Mouse (Mus musculus) heart, postnatal 0 days (tissue): Measurements from ENCODE around the gene Ice1. TPM values are rescaled to one million over a fixed set of nuclear protein-coding genes. Genes with fewer than 3 reads are reported as not detected.

Experiments used
- ATAC-seq: fragments of 200-750 bp; cut with Nextera tagmentation; 2 replicates; pipeline ENCODE4 v1.8.0; 2017; ENCODE audit warnings: low read depth, moderate number of reproducible peaks, moderate library complexity; ENCODE audit not compliant: insufficient read depth
- DNase-seq: peaks from one replicate; pipeline ENCODE4 v3.0.0-alpha.2; 2016; ENCODE audit warnings: low spot score
- H3K27ac ChIP-seq: fragments of 300-500 bp; sonication (generic); 2 replicates; pipeline ENCODE4 v1.5.1; 2014; ENCODE audit warnings: low read depth, mild to moderate bottlenecking
- H3K27me3 ChIP-seq: fragments of 300-500 bp; sonication (generic); 2 replicates; pipeline ENCODE4 v1.6.1; 2014; ENCODE audit warnings: low read length, mixed read lengths; ENCODE audit not compliant: control insufficient read depth, insufficient read depth
- H3K36me3 ChIP-seq: fragments of 300-500 bp; sonication (generic); replicated peaks from 2 replicates; pipeline ENCODE4 v1.6.1; 2014; ENCODE audit warnings: low read length, mixed read lengths; ENCODE audit not compliant: control insufficient read depth, insufficient read depth
- H3K4me1 ChIP-seq: fragments of 300-500 bp; sonication (generic); 2 replicates; pipeline ENCODE4 v1.6.1; 2014; ENCODE audit warnings: antibody characterized with exemption; ENCODE audit not compliant: control insufficient read depth, insufficient read depth
- H3K4me2 ChIP-seq: fragments of 300-500 bp; sonication (generic); 2 replicates; pipeline ENCODE4 v1.6.1; 2014; ENCODE audit warnings: low read depth, mild to moderate bottlenecking, low read length, moderate library complexity
- H3K4me3 ChIP-seq: fragments of 300-500 bp; sonication (generic); 2 replicates; pipeline ENCODE4 v1.5.1; 2014; ENCODE audit warnings: low read depth, low read length
- H3K9ac ChIP-seq: fragments of 300-500 bp; sonication (generic); replicated peaks from 2 replicates; pipeline ENCODE4 v1.6.1; 2014; ENCODE audit warnings: low read depth, low read length, mixed read lengths
- H3K9me3 ChIP-seq: fragments of 300-500 bp; sonication (generic); replicated peaks from 2 replicates; pipeline ENCODE4 v1.6.1; 2016; ENCODE audit warnings: low read length; ENCODE audit not compliant: control insufficient read depth
- CTCF ChIP-seq: IDR thresholded peaks from 2 replicates; pipeline ENCODE4 v1.5.1; 2016; ENCODE audit warnings: antibody characterized with exemption, control low read depth, low read depth
- EP300 ChIP-seq: IDR thresholded peaks from 2 replicates; pipeline ENCODE4 v1.6.1; 2016; ENCODE audit warnings: antibody characterized with exemption, low read depth
- WGBS: fragments of 180-500 bp; shearing (Covaris S2); extraction: QIAGEN DNeasy Blood & Tissue Kit; methylation state at CpG from one replicate; pipeline ENCODE4 v1.1.7; 2014; 5-methylcytosine and 5-hydroxymethylcytosine counted together
- polyA plus RNA-seq: library from polyadenylated mRNA; unstranded; fragments of >200 nt; fragmentation: Nextera tagmentation; extraction: Ambion mirVana; gene quantifications from 2 replicates; pipeline ENCODE4 v1.2.1, GENCODE M21; 2015
- total RNA-seq: library from RNA; depleted of rRNA; stranded (reverse); fragments of >200 nt; gene quantifications from 2 replicates; pipeline ENCODE4 v1.2.3, GENCODE M21; 2014; ENCODE audit warnings: low replicate concordance

The Ice1 gene
- total and polyA plus RNA-seq, 2 experiments from 2014 or later, result 7.7 to 21.0 TPM

DNA sequence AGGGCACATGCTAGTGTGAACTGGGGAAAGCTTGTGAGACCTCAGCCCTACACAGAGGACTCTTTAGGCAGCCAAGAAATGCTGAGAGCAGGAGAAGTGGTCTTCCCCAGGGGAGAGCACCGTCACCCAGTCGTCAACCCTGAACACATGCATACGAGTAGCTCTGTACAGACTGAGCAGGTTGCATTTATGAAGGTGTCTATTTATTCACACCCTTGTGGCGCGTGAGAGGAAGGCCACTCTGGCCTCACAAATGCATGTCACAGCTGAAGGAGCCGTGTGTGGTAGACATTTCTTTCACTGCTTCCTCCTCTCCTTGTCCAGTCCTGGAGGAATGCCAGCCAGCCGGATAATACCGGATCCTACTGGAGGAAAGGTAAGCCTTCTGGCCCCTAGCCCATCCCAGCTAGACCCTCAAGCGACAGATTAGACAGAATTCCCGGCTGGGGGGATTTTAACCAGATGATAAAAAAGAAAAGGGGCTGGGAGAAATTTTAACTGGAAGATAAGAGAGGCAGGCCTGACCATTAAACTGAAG, 8.6 kb upstream of the Ice1 start:
- no peak for TF ChIP-seq EP300
- TF ChIP-seq CTCF, result no peak
- no peak overlapping the region for H3K4me3 ChIP-seq
- ATAC-seq (no peak), DNase-seq (no peak)
- no peaks in the 10 kb centered on the region for H3K9me3 ChIP-seq
- no peaks in the 10 kb centered on the region for H3K27me3 ChIP-seq
- no peaks in the 10 kb centered on the region for H3K36me3 ChIP-seq
- peaks cover 11% of the 10 kb centered on the region; the same call in 1 of the 2 replicates for H3K4me1 ChIP-seq
- H3K4me2 ChIP-seq, result no peak overlapping the region
- H3K27ac ChIP-seq, result no peak overlapping the region
- no peak overlapping the region for H3K9ac ChIP-seq
- WGBS, result 28% methylated on average over 10 of the region's 10 CpGs

- H3K4me2 ChIP-seq, result no peak overlapping the region
Measured at GRCm38 (mm10) chr13:70644083-70644462, 6.6 kb upstream of the Ice1 start.

GRCm38 (mm10) chr13:70643408-70644082, 6.1 kb upstream of the Ice1 start:
- H3K4me2 ChIP-seq, result no peak overlapping the region
- 17% methylated on average over 10 of the region's 10 CpGs for whole genome bisulfite sequencing

More at GRCm38 (mm10) chr13:70644083-70644462, 6.6 kb upstream of the Ice1 start:
- DNase-seq (no peak), ATAC-seq (no peak)
- no peaks in the 10 kb centered on the region for H3K36me3 ChIP-seq
- WGBS, result 48% methylated on average over 3 of the region's 3 CpGs
- no peak overlapping the region for H3K4me3 ChIP-seq
- H3K9me3 ChIP-seq, result no peaks in the 10 kb centered on the region
- H3K9ac ChIP-seq, result no peak overlapping the region
- no peak for TF ChIP-seq CTCF
- TF ChIP-seq EP300, result no peak
- no peaks in the 10 kb centered on the region for H3K27me3 ChIP-seq
- H3K4me1 ChIP-seq, result peaks cover 5% of the 10 kb centered on the region; the same call in 1 of the 2 replicates
- no peak overlapping the region for H3K27ac ChIP-seq

DNA sequence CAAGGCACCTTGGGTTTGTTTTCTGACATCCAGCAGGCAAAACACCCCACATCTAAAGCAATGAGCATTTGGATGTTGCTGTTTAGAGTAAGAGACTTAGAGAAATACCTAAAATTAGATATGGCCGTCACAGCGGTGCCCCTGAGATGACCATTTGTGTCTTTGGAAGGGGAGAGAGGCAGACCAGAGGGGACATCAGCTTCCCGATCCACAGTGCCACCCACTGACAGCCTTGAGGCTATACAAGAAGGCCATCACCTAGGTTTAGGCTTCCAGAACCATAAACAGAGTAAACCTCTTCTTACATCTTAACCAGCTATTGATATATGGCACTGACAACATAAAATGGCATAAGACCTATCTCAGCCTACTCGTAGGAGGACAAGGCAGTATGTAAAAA, 4.5 kb upstream of the Ice1 start:
- no peaks in the 10 kb centered on the region for H3K9me3 ChIP-seq
- WGBS, result 45% methylated on average over 4 of the region's 4 CpGs
- no peaks in the 10 kb centered on the region for H3K27me3 ChIP-seq
- H3K4me2 ChIP-seq, result no peak overlapping the region
- TF ChIP-seq CTCF (peak; percentile 37), EP300 (no peak)
- no peak overlapping the region for H3K27ac ChIP-seq
- peaks cover 11% of the 10 kb centered on the region; the same call in 1 of the 2 replicates for H3K4me1 ChIP-seq
- DNase-seq (no peak), ATAC-seq (no peak)
- H3K9ac ChIP-seq, result no peak overlapping the region
- no peaks in the 10 kb centered on the region for H3K36me3 ChIP-seq
- H3K4me3 ChIP-seq, result no peak overlapping the region

More at GRCm38 (mm10) chr13:70643408-70644082, 6.1 kb upstream of the Ice1 start:
- H3K9ac ChIP-seq, result no peak overlapping the region
- DNase-seq (peak; percentile 64), ATAC-seq (peak; percentile 39; the same call in 1 of the 2 replicates)
- no peak overlapping the region for H3K4me3 ChIP-seq
- no peak overlapping the region for H3K27ac ChIP-seq
- peaks cover 7% of the 10 kb centered on the region; the same call in 1 of the 2 replicates for H3K4me1 ChIP-seq
- peak; percentile 94 for TF ChIP-seq CTCF
- TF ChIP-seq EP300, result no peak
- H3K27me3 ChIP-seq, result no peaks in the 10 kb centered on the region
- H3K36me3 ChIP-seq, result no peaks in the 10 kb centered on the region
- H3K9me3 ChIP-seq, result no peaks in the 10 kb centered on the region

- H3K27me3 ChIP-seq, result no peaks in the 10 kb centered on the region
- H3K9ac ChIP-seq, result no peak overlapping the region
- TF ChIP-seq CTCF (no peak), EP300 (no peak)
- no peaks in the 10 kb centered on the region for H3K36me3 ChIP-seq
- no peak overlapping the region for H3K4me3 ChIP-seq
- DNase-seq (no peak), ATAC-seq (no peak)
- H3K4me2 ChIP-seq, result no peak overlapping the region
- no peak overlapping the region for H3K27ac ChIP-seq
- no peaks in the 10 kb centered on the region for H3K9me3 ChIP-seq
- peaks cover 16% of the 10 kb centered on the region for H3K4me1 ChIP-seq
- 72% methylated on average over 5 of the region's 5 CpGs for WGBS
Measured at GRCm38 (mm10) chr13:70641381-70641780, 3.9 kb upstream of the Ice1 start.
